Mouse (Mus musculus) Patski (cell line): ENCODE measurements around the gene Ccsap. TPM values are rescaled to one million over a fixed set of nuclear protein-coding genes. Genes with fewer than 3 reads are reported as not detected.

Experiments used
- ATAC-seq: fragments of 100-300 bp; one replicate; pipeline ENCODE4 v1.8.0; 2021
- CTCF ChIA-PET: fragments of 350-600 bp; sonication (Branson Sonifier 250); formaldehyde crosslinking; loops from one replicate; lab custom pipeline; 2022; ENCODE audit warnings: inconsistent platforms; lab: Charles Lee
- POLR2A ChIA-PET: fragments of 350-600 bp; sonication (Branson Sonifier 250); formaldehyde crosslinking; loops from one replicate; lab custom pipeline; 2022; ENCODE audit warnings: antibody characterized with exemption, inconsistent platforms; lab: Charles Lee
- DNase-seq: peaks from one replicate; pipeline ENCODE4 v3.0.0-alpha.2; 2011; ENCODE audit warnings: low read depth, low spot score
- H3K27me3 ChIP-seq: fragments of 371-371 bp; one replicate; pipeline ENCODE4 v1.5.1; 2021
- CTCF ChIP-seq: fragments of 100-300 bp; IDR thresholded peaks from one replicate; pipeline ENCODE4 v1.5.1; 2021
- in situ Hi-C: fragments of 300-500 bp; cut with MboI; formaldehyde crosslinking; loops from 3 replicates; pipeline ENCODE4 v1.11.1; 2018; ENCODE audit warnings: low pct_unique_long_range_greater_than_20kb, mixed read lengths
- polyA plus RNA-seq: library from polyadenylated mRNA; unstranded; gene quantifications from one replicate; pipeline ENCODE4 v1.2.3, GENCODE M21; 2021

Gene Ccsap
- polyA plus RNA-seq, 1 experiment from 2014 or later = 4.9 TPM

- ATAC-seq (no peak), DNase-seq (no peak)
- in situ Hi-C loops = no loop called here
- TF ChIP-seq CTCF = no peak
- no peaks in the 10 kb centered on the region for H3K27me3 ChIP-seq
- ChIA-PET POLR2A (no interaction called here), CTCF (no interaction called here)
These were observed 60.6 kb downstream of the Ccsap start for GRCm38 (mm10) chr8:123799434-123799833.

- TF ChIP-seq CTCF = no peak
- in situ Hi-C loops = no loop called here
- ATAC-seq = no peak
- POLR2A ChIA-PET = no interaction called here
- H3K27me3 ChIP-seq = no peaks in the 10 kb centered on the region
- CTCF ChIA-PET = no interaction called here
- no peak for DNase-seq
These were observed 62.1 kb downstream of the Ccsap start for GRCm38 (mm10) chr8:123797928-123798327.

- DNase-seq (no peak), ATAC-seq (no peak)
- TF ChIP-seq CTCF = no peak
- no peaks in the 10 kb centered on the region for H3K27me3 ChIP-seq
- POLR2A ChIA-PET = no interaction called here
- CTCF ChIA-PET = interaction anchor here (1.1 kb wide), 1 partner anchor 36 kb away, joined by 3 read pairs; no protein-coding TSS in a partner anchor
- in situ Hi-C loops = no loop called here
These were observed 63.3 kb downstream of the Ccsap start for GRCm38 (mm10) chr8:123796758-123797157.

- no peak for TF ChIP-seq CTCF
- H3K27me3 ChIP-seq = no peaks in the 10 kb centered on the region
- POLR2A ChIA-PET = interaction anchor here (0.7 kb wide), 1 partner anchor 15 kb away, joined by 3 read pairs; no protein-coding TSS in a partner anchor
- CTCF ChIA-PET = no interaction called here
- in situ Hi-C loops = no loop called here
- no peak for DNase-seq
- no peak for ATAC-seq
These were observed 65.2 kb downstream of the Ccsap start for GRCm38 (mm10) chr8:123794766-123795165.

GRCm38 (mm10) chr8:123793900-123794299 is 66.1 kb downstream of the Ccsap start:
- no peak for DNase-seq

GRCm38 (mm10) chr8:123791845-123792225 is 68.2 kb downstream of the Ccsap start:
- H3K27me3 ChIP-seq = no peaks in the 10 kb centered on the region
- CTCF ChIA-PET = interaction anchor here (3.9 kb wide), 1 partner anchor 134 kb away, joined by 17 read pairs; no protein-coding TSS in a partner anchor
- no peak for TF ChIP-seq CTCF
- POLR2A ChIA-PET = no interaction called here
- ATAC-seq = no peak
- in situ Hi-C loops = no loop called here
- DNase-seq = no peak

More at GRCm38 (mm10) chr8:123793900-123794299, 66.1 kb downstream of the Ccsap start:
- no peak for TF ChIP-seq CTCF
- ATAC-seq = no peak
- in situ Hi-C loops = no loop called here
- POLR2A ChIA-PET = interaction anchor here (1.2 kb wide), 1 partner anchor 10 kb away, joined by 3 read pairs; no protein-coding TSS in a partner anchor
- H3K27me3 ChIP-seq = no peaks in the 10 kb centered on the region
- CTCF ChIA-PET = interaction anchor here (0.8 kb wide), 1 partner anchor 9 kb away, joined by 3 read pairs; no protein-coding TSS in a partner anchor

GRCm38 (mm10) chr8:123791101-123791844 is 68.7 kb downstream of the Ccsap start:
- DNase-seq (no peak), ATAC-seq (no peak)
- CTCF ChIA-PET = interaction anchor here (1.7 to 3.9 kb wide), 2 partner anchors 42 to 134 kb away, joined by 5 to 17 read pairs; no protein-coding TSS in a partner anchor
- POLR2A ChIA-PET = no interaction called here
- no peak for TF ChIP-seq CTCF
- H3K27me3 ChIP-seq = no peaks in the 10 kb centered on the region
- in situ Hi-C loops = no loop called here

Other genes with a start within 250 kb of the Ccsap start
- gene Rhou, start 206.3 kb downstream of the Ccsap start, polyA plus RNA-seq = 73.3 TPM
- 34.1 TPM for gene Rab4a, start 54.2 kb downstream of the Ccsap start, polyA plus RNA-seq
- 0.12 TPM for gene Acta1, start 34.5 kb upstream of the Ccsap start, polyA plus RNA-seq
- 16.6 TPM for gene Nup133, start 89.1 kb upstream of the Ccsap start, polyA plus RNA-seq
- 19.6 TPM for gene Abcb10, start 122.9 kb upstream of the Ccsap start, polyA plus RNA-seq
- gene Taf5l, start 161.2 kb upstream of the Ccsap start, polyA plus RNA-seq = 28.6 TPM
- gene Urb2, start 161.3 kb upstream of the Ccsap start, polyA plus RNA-seq = 11.6 TPM